Mouse (Mus musculus): Measurements from ENCODE around the gene Klk1b4. TPM values are rescaled to one million over a fixed set of nuclear protein-coding genes. Genes with fewer than 3 reads are reported as not detected.
"Not testable (repeated sequence)": the region's sequence is repeated elsewhere in the genome, so short reads cannot be mapped to it uniquely, and the experiment has no call there.

The Klk1b4 gene
- total RNA-seq (2014; fragmentation: Nextera tagmentation) (not detected in 2 replicates), total RNA-seq (2017) (not detected in 2 replicates)

DNA sequence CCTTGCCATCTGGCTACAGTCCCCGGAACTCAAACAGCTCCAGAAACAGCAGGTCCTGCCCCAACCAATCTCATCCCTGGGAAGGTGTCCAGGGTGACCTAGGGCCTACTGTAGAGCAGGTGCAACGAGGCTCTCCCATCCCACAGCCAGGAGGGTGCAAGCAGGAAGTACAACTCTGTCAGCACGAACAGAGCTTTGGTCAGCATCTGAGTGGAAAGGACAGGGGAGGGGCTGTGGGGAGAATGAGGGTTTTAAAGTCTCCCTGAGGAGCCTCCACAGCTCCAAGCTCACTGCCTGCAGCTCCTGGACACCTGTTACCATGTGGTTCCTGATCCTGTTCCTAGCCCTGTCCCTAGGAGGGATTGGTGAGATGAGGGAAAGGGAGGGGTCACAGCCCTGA is at the start of gene Klk1b4:
Gene Klk1b4, plus strand, starts transcription at position 301 of the 400 bp plus-strand sequence.
- not testable (repeated sequence) for ATAC-seq (replicated peaks; ENCODE audit: poor library complexity, severe bottlenecking)

DNA sequence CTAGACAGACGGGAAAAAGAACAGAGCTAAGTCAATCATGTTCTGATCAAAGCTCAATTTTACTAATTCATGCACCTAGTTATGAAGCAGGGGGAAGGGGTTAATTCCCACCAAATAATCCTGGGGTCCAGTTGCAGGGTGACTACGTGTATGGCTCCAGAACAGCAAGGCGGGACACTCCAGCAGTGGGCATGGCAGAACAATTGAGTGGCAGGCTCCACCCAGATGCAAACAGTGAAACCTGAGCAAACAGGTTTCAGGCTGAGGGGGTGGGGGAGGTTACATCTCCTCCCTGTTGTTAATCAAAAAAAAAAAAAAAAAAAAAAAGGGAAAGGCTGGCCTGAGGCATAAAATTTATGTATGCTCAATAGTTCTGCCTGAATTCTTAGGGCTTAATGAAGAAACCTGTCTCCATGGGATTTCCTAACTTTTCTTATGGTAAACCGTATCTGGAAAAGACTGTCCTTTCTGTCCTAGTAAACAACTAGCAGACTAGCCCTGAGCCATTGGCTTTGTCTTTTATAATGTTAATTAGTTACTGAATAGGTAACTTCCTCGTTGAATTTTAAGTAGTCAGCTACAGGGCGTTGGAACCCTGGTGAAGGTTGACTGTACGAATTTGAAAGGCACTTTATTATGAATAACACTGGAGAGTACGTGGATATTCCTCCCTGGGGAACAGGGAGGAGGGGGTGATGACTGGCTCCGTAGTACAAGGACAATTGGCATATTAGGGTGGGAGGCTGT is 27.8 kb upstream of the Klk1b4 start:
- ATAC-seq (replicated peaks; ENCODE audit: poor library complexity, severe bottlenecking): no peak

- ATAC-seq (replicated peaks; ENCODE audit: poor library complexity, severe bottlenecking): not testable (repeated sequence)
Observed at GRCm38 (mm10) chr7:44186516-44186915, 20.7 kb upstream of the Klk1b4 start.

GRCm38 (mm10) chr7:44187936-44188335 is 19.3 kb upstream of the Klk1b4 start, which contains the start of gene Klk1b24:
TSS of gene Klk1b24 (plus strand) at chr7:44188236.
- ATAC-seq (replicated peaks; ENCODE audit: poor library complexity, severe bottlenecking): not testable (repeated sequence)

- not testable (repeated sequence) for ATAC-seq (replicated peaks; ENCODE audit: poor library complexity, severe bottlenecking)
Observed at GRCm38 (mm10) chr7:44193466-44193865, 13.8 kb upstream of the Klk1b4 start.

- ATAC-seq (replicated peaks; ENCODE audit: poor library complexity, severe bottlenecking): no peak
Observed at GRCm38 (mm10) chr7:44197891-44198290, 9.3 kb upstream of the Klk1b4 start, which contains the start of gene Klk1b3. TSS of gene Klk1b3 (plus strand) at chr7:44198191.

DNA sequence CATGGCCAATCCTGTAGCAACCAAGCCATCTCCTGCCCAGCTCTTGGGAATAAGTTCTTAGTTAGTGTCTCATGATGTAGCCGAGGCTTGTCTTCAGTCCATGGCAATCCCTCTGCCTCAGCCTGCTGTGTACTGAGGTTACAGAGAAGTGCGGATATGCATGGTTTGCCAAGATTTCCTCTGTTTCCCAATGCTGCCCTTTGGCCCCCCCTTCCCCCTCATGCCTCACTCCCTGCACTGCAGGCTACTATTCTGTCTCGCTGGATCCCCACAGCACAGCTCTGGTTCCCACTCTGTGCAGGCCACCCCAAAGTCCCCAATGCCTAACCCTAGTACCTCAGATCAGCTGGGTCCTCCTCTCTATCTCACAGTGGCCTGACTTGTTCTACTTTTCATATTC is 1.1 kb downstream of the Klk1b4 start:
- ATAC-seq (replicated peaks; ENCODE audit: poor library complexity, severe bottlenecking): no peak

GRCm38 (mm10) chr7:44215645-44216044 is 8.4 kb downstream of the Klk1b4 start, which contains the start of gene Klk1b5:
TSS of gene Klk1b5 (plus strand) at chr7:44215945.
- no peak for ATAC-seq (replicated peaks; ENCODE audit: poor library complexity, severe bottlenecking)

DNA sequence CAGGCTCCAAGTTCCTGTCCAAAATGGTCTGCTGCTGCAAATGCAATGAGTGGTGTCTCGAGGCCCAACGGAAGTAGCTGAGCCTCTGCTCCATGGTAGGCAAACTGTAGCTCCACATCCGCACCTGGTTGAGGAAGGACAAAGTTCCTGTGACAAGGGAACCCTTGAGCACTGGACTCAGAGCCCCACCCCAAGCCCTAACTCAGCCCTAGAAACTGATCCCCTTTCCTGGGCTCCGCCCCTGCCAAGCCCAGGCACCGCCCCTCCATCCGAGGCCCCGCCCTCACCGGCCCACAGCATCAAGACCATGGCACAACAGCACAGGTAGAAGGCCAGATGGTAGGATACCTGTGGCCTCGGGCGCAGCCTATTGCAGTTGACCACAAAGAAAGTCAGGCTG is 14.4 kb downstream of the Klk1b4 start:
- ATAC-seq (replicated peaks; ENCODE audit: poor library complexity, severe bottlenecking): not testable (repeated sequence)

DNA sequence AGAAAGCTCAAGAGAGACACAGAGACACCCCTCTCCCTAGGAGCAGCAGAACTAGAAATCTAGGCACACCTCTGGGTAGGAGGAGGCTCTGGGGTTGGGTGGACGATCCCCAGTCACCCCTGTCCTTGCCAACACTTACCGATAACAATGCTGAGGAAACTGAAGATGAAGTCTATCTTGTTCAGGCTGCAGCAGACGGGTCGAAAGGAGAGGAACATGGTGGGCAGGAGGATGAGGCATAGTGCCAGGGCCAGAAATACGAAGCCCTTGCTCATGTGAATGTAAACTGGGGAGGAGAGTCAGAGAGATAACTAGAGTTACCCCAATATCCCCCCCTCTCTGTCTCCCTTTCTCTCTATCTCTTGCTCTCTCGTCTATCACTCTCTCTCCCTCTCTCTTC is 15.1 kb downstream of the Klk1b4 start:
- ATAC-seq (replicated peaks; ENCODE audit: poor library complexity, severe bottlenecking): not testable (repeated sequence)

- no peak for ATAC-seq (replicated peaks; ENCODE audit: poor library complexity, severe bottlenecking)
Observed at GRCm38 (mm10) chr7:44225076-44225475, 17.8 kb downstream of the Klk1b4 start, which contains the start of gene Klk1. TSS of gene Klk1 (plus strand) at chr7:44225360.

DNA sequence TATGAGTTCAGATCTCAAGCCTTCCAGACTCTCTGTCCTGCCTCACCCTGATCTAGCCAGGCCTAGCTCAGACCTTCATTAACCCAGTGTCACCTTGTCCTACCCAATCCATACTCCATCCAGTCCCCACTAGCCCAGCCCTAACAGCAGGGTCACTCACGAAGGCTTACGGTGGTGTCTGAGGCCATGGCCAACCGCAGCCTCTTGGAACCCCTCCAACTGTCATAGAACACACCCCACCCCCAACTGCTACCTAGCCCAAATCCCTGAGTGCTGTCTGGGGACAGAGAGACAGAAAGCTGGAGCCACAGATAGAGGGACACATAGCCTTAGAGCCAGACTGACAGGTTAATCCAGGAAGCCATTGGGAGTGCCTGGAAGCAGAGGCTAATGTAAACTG is 28.7 kb downstream of the Klk1b4 start, which contains the start of gene Gm36864:
Gene Gm36864, plus strand, starts transcription at position 269 of the 400 bp plus-strand sequence.
- no peak for ATAC-seq (replicated peaks; ENCODE audit: poor library complexity, severe bottlenecking)

DNA sequence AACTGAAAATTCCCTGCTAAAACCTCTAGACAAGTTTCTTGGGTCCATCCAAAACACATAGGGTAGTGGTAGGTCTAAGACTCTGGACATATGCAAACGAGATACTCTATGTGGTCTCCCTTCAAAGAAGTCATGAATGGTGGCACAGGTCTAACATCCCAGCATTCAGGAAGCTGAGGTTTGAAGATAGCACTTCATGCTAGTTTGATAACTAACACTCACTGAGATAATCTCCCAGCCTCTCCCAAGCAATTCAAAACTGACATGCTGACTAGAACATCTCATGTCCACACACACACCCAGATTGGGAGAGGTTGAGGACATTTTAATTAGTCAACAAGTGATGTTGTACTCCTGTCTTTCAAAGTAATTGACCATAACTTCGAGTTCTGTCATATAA is 32.7 kb downstream of the Klk1b4 start:
- no peak for ATAC-seq (replicated peaks; ENCODE audit: poor library complexity, severe bottlenecking)

DNA sequence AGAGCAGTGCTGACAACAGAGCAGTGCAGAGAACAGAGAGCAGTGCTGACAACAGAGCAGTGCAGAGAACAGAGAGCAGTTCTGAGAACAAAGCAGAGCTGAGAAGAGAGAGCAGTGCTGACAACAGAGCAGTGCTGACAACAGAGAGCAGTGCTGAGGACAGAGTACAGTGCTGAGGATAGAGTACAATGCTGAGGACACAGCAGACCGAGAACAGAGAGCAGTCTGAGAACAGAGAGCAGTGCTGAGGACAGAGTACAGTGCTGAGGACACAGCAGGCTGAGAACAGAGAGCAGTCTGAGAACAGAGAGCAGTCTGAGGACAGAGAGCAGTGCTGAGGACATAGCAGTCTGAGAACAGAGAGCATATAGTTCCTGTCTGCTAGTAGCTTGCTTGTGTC is 33.5 kb downstream of the Klk1b4 start:
- ATAC-seq (replicated peaks; ENCODE audit: poor library complexity, severe bottlenecking): no peak

- no peak for ATAC-seq (replicated peaks; ENCODE audit: poor library complexity, severe bottlenecking)
Observed at GRCm38 (mm10) chr7:44241163-44241562, 33.9 kb downstream of the Klk1b4 start.

- no peak for ATAC-seq (replicated peaks; ENCODE audit: poor library complexity, severe bottlenecking)
Observed at GRCm38 (mm10) chr7:44244080-44244479, 36.8 kb downstream of the Klk1b4 start.

- peak; percentile 85 for ATAC-seq (replicated peaks; ENCODE audit: poor library complexity, severe bottlenecking)
Observed at GRCm38 (mm10) chr7:44246055-44246983, 39.1 kb downstream of the Klk1b4 start, which contains the start of the genes 1700028J19Rik and 2410002F23Rik. TSS of gene 1700028J19Rik (minus strand) at chr7:44246695. TSS of gene 2410002F23Rik (plus strand) at chr7:44246722.

GRCm38 (mm10) chr7:44246984-44247470 is 39.8 kb downstream of the Klk1b4 start:
- peak; percentile 33 for ATAC-seq (replicated peaks; ENCODE audit: poor library complexity, severe bottlenecking)

GRCm38 (mm10) chr7:44247971-44248370 is 40.7 kb downstream of the Klk1b4 start:
- ATAC-seq (replicated peaks; ENCODE audit: poor library complexity, severe bottlenecking): no peak

GRCm38 (mm10) chr7:44249248-44249647 is 42.0 kb downstream of the Klk1b4 start:
- no peak for ATAC-seq (replicated peaks; ENCODE audit: poor library complexity, severe bottlenecking)
